In genomic region chr5:31846971-31847370, GRCm38 (mm10) we compare ENCODE assay signal across 28 mouse cellular contexts.
"Had no signal": no experiment of that assay in that cellular context is flagged by ENCODE, and none has a peak within 500 bp of the region (broad histone marks: within the 10 kb centered on the region; RNA-seq: fewer than 3 reads in every experiment).

No protein-coding gene starts in this region.

- H3K36me3 ChIP-seq: heart, embryonic 13.5 days; heart, embryonic 15.5 days; hindbrain, embryonic 10.5 days; hindbrain, embryonic 12.5 days; kidney, embryonic 15.5 days; limb, embryonic 10.5 days; limb, embryonic 12.5 days; liver, embryonic 13.5 days; liver, embryonic 15.5 days had no signal

- H3K4me1 ChIP-seq: heart, embryonic 13.5 days; heart, embryonic 15.5 days; hindbrain, embryonic 10.5 days; hindbrain, embryonic 12.5 days; kidney, embryonic 15.5 days; limb, embryonic 10.5 days; limb, embryonic 12.5 days; liver, embryonic 13.5 days; liver, embryonic 15.5 days had no signal

- H3K4me2 ChIP-seq: heart, embryonic 11.5 days; heart, embryonic 13.5 days; heart, embryonic 15.5 days; hindbrain, embryonic 12.5 days; hindbrain, embryonic 14.5 days; kidney, embryonic 15.5 days; limb, embryonic 12.5 days; liver, embryonic 11.5 days; liver, embryonic 13.5 days; liver, embryonic 15.5 days had no signal

- DNase-seq: gastrocnemius, postnatal 14 days; gastrocnemius, postnatal 36 days; heart, adult 18-20 months; heart, postnatal 14 days; heart, postnatal 4 days; kidney, adult 11 months; kidney, adult 2 months; kidney, adult 9 months; kidney, postnatal 14 days; kidney, postnatal 36 days; liver; liver, embryonic 13.5 days had no signal

- H3K27me3 ChIP-seq: heart, embryonic 13.5 days; heart, embryonic 15.5 days; hindbrain, embryonic 12.5 days; kidney, embryonic 15.5 days; limb, embryonic 12.5 days; liver, embryonic 13.5 days; liver, embryonic 15.5 days had no signal

- H3K9me3 ChIP-seq: heart, embryonic 15.5 days; hindbrain, embryonic 10.5 days; hindbrain, embryonic 12.5 days; kidney, embryonic 15.5 days; limb, embryonic 10.5 days; limb, embryonic 12.5 days; liver, embryonic 13.5 days; liver, embryonic 15.5 days had no signal

- H3K4me3 ChIP-seq: heart, embryonic 13.5 days; heart, embryonic 15.5 days; hindbrain, embryonic 10.5 days; hindbrain, embryonic 12.5 days; kidney, embryonic 15.5 days; layer of hippocampus, adult 2 months; left cerebral cortex, adult 2 months; limb, embryonic 10.5 days; limb, embryonic 12.5 days; liver, embryonic 13.5 days; liver, embryonic 15.5 days had no signal

- H3K9ac ChIP-seq: heart, embryonic 13.5 days; heart, embryonic 15.5 days; hindbrain, embryonic 12.5 days; hindbrain, embryonic 14.5 days; kidney, embryonic 15.5 days; limb, embryonic 12.5 days; liver, embryonic 13.5 days; liver, embryonic 15.5 days had no signal

- H3K27ac ChIP-seq: heart, embryonic 13.5 days; heart, embryonic 15.5 days; hindbrain, embryonic 10.5 days; hindbrain, embryonic 12.5 days; hindbrain, embryonic 14.5 days; kidney, embryonic 15.5 days; kidney, postnatal 0 days; layer of hippocampus, adult 2 months; left cerebral cortex, adult 2 months; limb, embryonic 10.5 days; limb, embryonic 12.5 days; liver, embryonic 13.5 days; liver, embryonic 15.5 days had no signal

- ATAC-seq: hindbrain, embryonic 16.5 days; inflammation-experienced regulatory T-cells, adult 6 months had no signal
